Mouse (Mus musculus): Measurements from ENCODE around the gene Qrich2. TPM values are rescaled to one million over a fixed set of nuclear protein-coding genes. Genes with fewer than 3 reads are reported as not detected.

The Qrich2 gene
- total and polyA plus RNA-seq, 2 experiments from 2014 or later: 0.23 TPM; not detected in 1

GRCm38 (mm10) chr11:116434967-116435752 lies 30.9 kb downstream of the Qrich2 start:
- H3K4me3 ChIP-seq (ENCODE audit: low read depth, low read length): peak overlapping the region; percentile 73
- DNase-seq (ENCODE audit: low spot score) (no peak), ATAC-seq (ENCODE audit: insufficient read depth, low read depth) (no peak)
- peaks cover 19% of the 10 kb centered on the region for H3K36me3 ChIP-seq (replicated peaks; ENCODE audit: control insufficient read depth, insufficient read depth, low read length)
- peak overlapping the region; percentile 90 for H3K27ac ChIP-seq (ENCODE audit: low read depth)
- TF ChIP-seq EP300 (IDR thresholded peaks at IDR 0.05; ENCODE audit: low read depth) (no peak), CTCF (IDR thresholded peaks at IDR 0.05; ENCODE audit: low read depth) (no peak)
- peak overlapping the region; percentile 95 for H3K9ac ChIP-seq (replicated peaks; ENCODE audit: low read depth, low read length)
- H3K4me1 ChIP-seq (ENCODE audit: control insufficient read depth, insufficient read depth): peaks cover 32% of the 10 kb centered on the region
- H3K4me2 ChIP-seq (ENCODE audit: low read depth, low read length): peak overlapping the region; percentile 82
- H3K9me3 ChIP-seq (replicated peaks; ENCODE audit: control insufficient read depth, low read length): no peaks in the 10 kb centered on the region
- no peaks in the 10 kb centered on the region for H3K27me3 ChIP-seq (ENCODE audit: control insufficient read depth, insufficient read depth, low read length)
- WGBS: 47% methylated on average over 12 of the region's 12 CpGs

DNA sequence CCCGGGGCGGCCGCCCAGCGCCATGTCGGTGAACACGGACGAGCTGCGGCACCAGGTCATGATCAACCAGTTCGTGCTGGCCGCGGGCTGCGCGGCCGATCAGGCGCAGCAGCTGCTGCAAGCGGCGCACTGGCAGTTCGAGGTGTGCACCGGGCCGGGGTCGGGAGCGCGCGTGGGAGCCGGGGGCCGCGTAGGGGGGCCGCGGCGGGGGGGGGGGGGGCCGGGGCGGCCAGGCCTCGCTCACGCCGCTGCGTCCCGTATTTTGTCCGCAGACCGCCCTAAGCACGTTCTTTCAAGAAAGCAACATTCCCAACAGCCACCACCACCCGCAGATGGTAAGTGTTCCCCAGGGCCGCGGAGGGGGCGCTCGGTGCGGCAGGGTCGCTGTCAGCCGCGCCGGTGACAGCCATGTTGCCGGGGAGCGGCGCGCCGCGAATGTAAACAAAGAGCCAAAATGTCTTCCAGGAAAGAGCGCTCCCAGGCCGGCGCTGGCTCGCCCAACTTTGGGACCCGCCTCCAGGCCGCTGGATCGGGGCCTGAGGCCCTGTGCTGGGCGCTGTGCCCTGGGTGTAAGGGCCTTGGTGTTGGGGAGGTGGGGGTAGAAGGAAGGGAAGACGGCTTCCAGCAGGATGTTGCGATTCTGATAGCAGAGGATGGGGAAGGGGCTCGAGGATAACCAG lies 31.6 kb downstream of the Qrich2 start:
- 2% methylated on average over 41 of the region's 67 CpGs for WGBS

GRCm38 (mm10) chr11:116433356-116434286 lies 32.4 kb downstream of the Qrich2 start, which contains the start of gene Ubald2:
TSS of gene Ubald2 (plus strand) at chr11:116434094.
- Histone ChIP-seq H3K4me1 (ENCODE audit: control insufficient read depth, insufficient read depth) (peaks cover 35% of the 10 kb centered on the region), H3K27ac (ENCODE audit: low read depth) (peak within 1 kb of the TSS; percentile 90), H3K4me2 (ENCODE audit: low read depth, low read length) (peak within 1 kb of the TSS; percentile 82), H3K4me3 (ENCODE audit: low read depth, low read length) (peak within 1 kb of the TSS; percentile 73), H3K36me3 (replicated peaks; ENCODE audit: control insufficient read depth, insufficient read depth, low read length) (peaks cover 13% of the 10 kb centered on the region; the same call in 1 of the 2 replicates), H3K9ac (replicated peaks; ENCODE audit: low read depth, low read length) (peak within 1 kb of the TSS; percentile 95), H3K9me3 (replicated peaks; ENCODE audit: control insufficient read depth, low read length) (no peaks in the 10 kb centered on the region), H3K27me3 (ENCODE audit: control insufficient read depth, insufficient read depth, low read length) (no peaks in the 10 kb centered on the region)
- TF ChIP-seq CTCF (IDR thresholded peaks at IDR 0.05; ENCODE audit: low read depth) (no peak), EP300 (IDR thresholded peaks at IDR 0.05; ENCODE audit: low read depth) (no peak)
- DNase-seq (ENCODE audit: low spot score) (peak; percentile 99), ATAC-seq (ENCODE audit: insufficient read depth, low read depth) (peak; percentile 96)
- 3% methylated on average over 66 of the region's 66 CpGs for WGBS

More for the DNA sequence above, 31.6 kb downstream of the Qrich2 start:
- H3K4me2 ChIP-seq (ENCODE audit: low read depth, low read length): peak overlapping the region; percentile 82
- ATAC-seq (ENCODE audit: insufficient read depth, low read depth): peak; percentile 15; the same call in 1 of the 2 replicates
- H3K4me3 ChIP-seq (ENCODE audit: low read depth, low read length): peak overlapping the region; percentile 73
- peaks cover 34% of the 10 kb centered on the region for H3K4me1 ChIP-seq (ENCODE audit: control insufficient read depth, insufficient read depth)
- H3K27me3 ChIP-seq (ENCODE audit: control insufficient read depth, insufficient read depth, low read length): no peaks in the 10 kb centered on the region
- TF ChIP-seq CTCF (IDR thresholded peaks at IDR 0.05; ENCODE audit: low read depth): no peak
- no peak for TF ChIP-seq EP300 (IDR thresholded peaks at IDR 0.05; ENCODE audit: low read depth)
- peak overlapping the region; percentile 95 for H3K9ac ChIP-seq (replicated peaks; ENCODE audit: low read depth, low read length)
- no peaks in the 10 kb centered on the region for H3K9me3 ChIP-seq (replicated peaks; ENCODE audit: control insufficient read depth, low read length)
- peaks cover 19% of the 10 kb centered on the region for H3K36me3 ChIP-seq (replicated peaks; ENCODE audit: control insufficient read depth, insufficient read depth, low read length)
- DNase-seq (ENCODE audit: low spot score): peak; percentile 65
- peak overlapping the region; percentile 90 for H3K27ac ChIP-seq (ENCODE audit: low read depth)

DNA sequence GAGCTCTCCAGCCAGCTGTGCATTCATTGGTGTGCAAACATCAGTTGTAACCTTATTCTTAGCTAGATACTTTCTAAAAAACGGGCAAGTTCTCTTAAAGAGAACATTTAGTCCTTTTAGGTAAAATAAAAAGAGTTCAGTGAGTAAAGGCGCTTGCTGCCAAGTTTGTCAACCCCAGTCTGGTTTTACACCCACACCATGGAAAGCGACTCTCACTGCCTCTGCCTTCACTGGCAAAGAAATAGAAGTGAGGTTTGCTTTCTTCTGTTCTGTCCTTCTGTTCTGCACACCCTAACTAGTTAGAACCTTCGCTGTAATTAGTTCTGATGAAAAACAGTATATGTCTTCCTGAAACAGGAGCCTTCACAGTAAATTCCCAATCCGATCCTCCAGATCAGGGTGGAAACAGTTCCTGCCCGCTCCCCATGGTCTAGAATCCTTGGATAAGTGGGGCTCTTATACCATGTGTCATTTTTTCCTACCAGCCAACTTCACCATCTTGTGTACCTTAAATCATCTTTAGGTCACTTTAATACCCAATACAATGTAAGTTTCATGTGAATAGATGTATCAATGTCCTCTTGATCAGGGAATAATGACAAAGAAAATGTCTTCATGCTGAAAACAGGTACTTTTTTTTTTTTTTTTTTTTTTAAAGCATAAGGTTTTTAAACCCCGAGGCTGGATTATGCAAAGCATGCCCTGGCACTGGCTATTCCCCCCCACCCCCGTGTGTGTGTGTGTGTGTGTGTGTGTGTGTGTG lies 33.3 kb downstream of the Qrich2 start:
- no peak overlapping the region for H3K9ac ChIP-seq (replicated peaks; ENCODE audit: low read depth, low read length)
- peak overlapping the region; percentile 30; the same call in 1 of the 2 replicates for H3K27ac ChIP-seq (ENCODE audit: low read depth)
- WGBS: 62% methylated on average over 8 of the region's 8 CpGs
- H3K36me3 ChIP-seq (replicated peaks; ENCODE audit: control insufficient read depth, insufficient read depth, low read length): peaks cover 12% of the 10 kb centered on the region; the same call in 1 of the 2 replicates
- DNase-seq (ENCODE audit: low spot score) (no peak), ATAC-seq (ENCODE audit: insufficient read depth, low read depth) (no peak)
- TF ChIP-seq CTCF (IDR thresholded peaks at IDR 0.05; ENCODE audit: low read depth) (no peak), EP300 (IDR thresholded peaks at IDR 0.05; ENCODE audit: low read depth) (no peak)
- no peaks in the 10 kb centered on the region for H3K27me3 ChIP-seq (ENCODE audit: control insufficient read depth, insufficient read depth, low read length)
- peaks cover 35% of the 10 kb centered on the region for H3K4me1 ChIP-seq (ENCODE audit: control insufficient read depth, insufficient read depth)
- H3K9me3 ChIP-seq (replicated peaks; ENCODE audit: control insufficient read depth, low read length): no peaks in the 10 kb centered on the region
- no peak overlapping the region for H3K4me3 ChIP-seq (ENCODE audit: low read depth, low read length)
- peak overlapping the region; percentile 32; the same call in 1 of the 2 replicates for H3K4me2 ChIP-seq (ENCODE audit: low read depth, low read length)
